Mouse (Mus musculus): ENCODE results near the gene S100a6. TPM values are rescaled to one million over a fixed set of nuclear protein-coding genes. Genes with fewer than 3 reads are reported as not detected.

S100a6 gene
- polyA plus RNA-seq, 2 experiments from 2014 or later, result 291 to 360 TPM

GRCm38 (mm10) chr3:90601486-90602110 lies 11.1 kb upstream of the S100a6 start, which contains the start of gene Gm42674:
TSS of gene Gm42674 (plus strand) at chr3:90601904.
- ATAC-seq, result no peak

GRCm38 (mm10) chr3:90603623-90604022 lies 9.1 kb upstream of the S100a6 start, which contains the start of gene S100a4:
TSS of gene S100a4 (plus strand) at chr3:90603771.
- peak; percentile 69 for ATAC-seq

- peak; percentile 16 for ATAC-seq
Observed at GRCm38 (mm10) chr3:90604416-90604815, 8.3 kb upstream of the S100a6 start.

GRCm38 (mm10) chr3:90605049-90605448 lies 7.6 kb upstream of the S100a6 start:
- peak; percentile 45 for ATAC-seq

- no peak for ATAC-seq
Observed at GRCm38 (mm10) chr3:90605736-90606135, 6.9 kb upstream of the S100a6 start.

GRCm38 (mm10) chr3:90606185-90606584 lies 6.5 kb upstream of the S100a6 start:
- ATAC-seq, result no peak

GRCm38 (mm10) chr3:90607361-90607760 lies 5.3 kb upstream of the S100a6 start:
- no peak for ATAC-seq

GRCm38 (mm10) chr3:90608223-90608622 lies 4.5 kb upstream of the S100a6 start, which contains the start of gene S100a5:
TSS of gene S100a5 (plus strand) at chr3:90608523.
- no peak for ATAC-seq

- no peak for ATAC-seq
Observed at GRCm38 (mm10) chr3:90609102-90609501, 3.6 kb upstream of the S100a6 start.

- no peak for ATAC-seq
Observed at GRCm38 (mm10) chr3:90611494-90611893, 1.2 kb upstream of the S100a6 start.

- peak; percentile 15 for ATAC-seq
Observed at GRCm38 (mm10) chr3:90612061-90612460, 621 bp upstream of the S100a6 start.

GRCm38 (mm10) chr3:90613461-90614147 lies 922 bp downstream of the S100a6 start:
- ATAC-seq, result no peak

GRCm38 (mm10) chr3:90614148-90614530 lies 1.5 kb downstream of the S100a6 start:
- no peak for ATAC-seq

- no peak for ATAC-seq
Observed at GRCm38 (mm10) chr3:90614611-90615251, 2.0 kb downstream of the S100a6 start.

GRCm38 (mm10) chr3:90615415-90615814 lies 2.7 kb downstream of the S100a6 start:
- peak; percentile 81 for ATAC-seq

GRCm38 (mm10) chr3:90615911-90616310 lies 3.2 kb downstream of the S100a6 start:
- ATAC-seq, result no peak

GRCm38 (mm10) chr3:90617586-90617985 lies 4.9 kb downstream of the S100a6 start:
- ATAC-seq, result no peak

- ATAC-seq, result no peak
Observed at GRCm38 (mm10) chr3:90621552-90621951, 8.9 kb downstream of the S100a6 start.

GRCm38 (mm10) chr3:90623435-90624071 lies 10.9 kb downstream of the S100a6 start:
- peak; percentile 89 for ATAC-seq

GRCm38 (mm10) chr3:90625496-90625895 lies 12.8 kb downstream of the S100a6 start:
- no peak for ATAC-seq

GRCm38 (mm10) chr3:90626266-90627021 lies 13.8 kb downstream of the S100a6 start:
- no peak for ATAC-seq

- no peak for ATAC-seq
Observed at GRCm38 (mm10) chr3:90627366-90627765, 14.7 kb downstream of the S100a6 start.
